Mouse (Mus musculus) lung, postnatal 0 days (tissue): Measurements from ENCODE around the gene Fam118a. TPM values are rescaled to one million over a fixed set of nuclear protein-coding genes. Genes with fewer than 3 reads are reported as not detected.

Experiments
- ATAC-seq: fragments of 200-750 bp; cut with Nextera tagmentation; 2 replicates; pipeline ENCODE4 v1.8.0; 2017; ENCODE audit warnings: moderate library complexity
- DNase-seq: peaks from one replicate; pipeline ENCODE4 v3.0.0-alpha.2; 2016; ENCODE audit warnings: low spot score
- H3K27ac ChIP-seq: fragments of 300-500 bp; sonication (generic); 2 replicates; pipeline ENCODE4 v1.5.1; 2014; ENCODE audit warnings: antibody characterized with exemption, mild to moderate bottlenecking, low read length, mixed read lengths
- H3K27me3 ChIP-seq: fragments of 300-500 bp; sonication (generic); replicated peaks from 2 replicates; pipeline ENCODE4 v1.6.1; 2014; ENCODE audit warnings: low read length, mixed read lengths; ENCODE audit not compliant: insufficient read depth
- H3K36me3 ChIP-seq: fragments of 300-500 bp; sonication (generic); 2 replicates; pipeline ENCODE4 v1.6.1; 2014; ENCODE audit warnings: low read length, mixed read lengths; ENCODE audit not compliant: insufficient read depth
- H3K4me1 ChIP-seq: fragments of 300-500 bp; sonication (generic); 2 replicates; pipeline ENCODE4 v1.6.1; 2014; ENCODE audit warnings: antibody characterized with exemption, low read depth, low read length, mixed read lengths; ENCODE audit not compliant: insufficient read depth
- H3K4me2 ChIP-seq: fragments of 300-500 bp; sonication (generic); replicated peaks from 2 replicates; pipeline ENCODE4 v1.6.1; 2014; ENCODE audit warnings: low read depth, mild to moderate bottlenecking, low read length, moderate library complexity, mixed read lengths
- H3K4me3 ChIP-seq: fragments of 300-500 bp; sonication (generic); 2 replicates; pipeline ENCODE4 v1.5.1; 2014; ENCODE audit warnings: low read depth, low read length
- H3K9ac ChIP-seq: fragments of 300-500 bp; sonication (generic); replicated peaks from 2 replicates; pipeline ENCODE4 v1.6.1; 2014; ENCODE audit warnings: low read depth, mild to moderate bottlenecking
- H3K9me3 ChIP-seq: fragments of 300-500 bp; sonication (generic); 2 replicates; pipeline ENCODE4 v1.6.1; 2016; ENCODE audit warnings: low read length, mixed read lengths
- CTCF ChIP-seq: IDR thresholded peaks from 2 replicates; pipeline ENCODE4 v1.5.1; 2016; ENCODE audit warnings: antibody characterized with exemption, mild to moderate bottlenecking
- EP300 ChIP-seq: IDR thresholded peaks from 2 replicates; pipeline ENCODE4 v1.6.1; 2016; ENCODE audit warnings: antibody characterized with exemption, mild to moderate bottlenecking, control low read depth
- WGBS: fragments of 180-500 bp; shearing (Covaris S2); extraction: QIAGEN DNeasy Blood & Tissue Kit; methylation state at CpG from one replicate; pipeline ENCODE4 v1.1.7; 2014; 5-methylcytosine and 5-hydroxymethylcytosine counted together
- polyA plus RNA-seq: library from polyadenylated mRNA; unstranded; fragments of >200 nt; fragmentation: Nextera tagmentation; extraction: Ambion mirVana; gene quantifications from 2 replicates; pipeline ENCODE4 v1.2.1, GENCODE M21; 2015

Fam118a gene
- polyA plus RNA-seq, 1 experiment from 2014 or later, result 18.2 TPM

DNA sequence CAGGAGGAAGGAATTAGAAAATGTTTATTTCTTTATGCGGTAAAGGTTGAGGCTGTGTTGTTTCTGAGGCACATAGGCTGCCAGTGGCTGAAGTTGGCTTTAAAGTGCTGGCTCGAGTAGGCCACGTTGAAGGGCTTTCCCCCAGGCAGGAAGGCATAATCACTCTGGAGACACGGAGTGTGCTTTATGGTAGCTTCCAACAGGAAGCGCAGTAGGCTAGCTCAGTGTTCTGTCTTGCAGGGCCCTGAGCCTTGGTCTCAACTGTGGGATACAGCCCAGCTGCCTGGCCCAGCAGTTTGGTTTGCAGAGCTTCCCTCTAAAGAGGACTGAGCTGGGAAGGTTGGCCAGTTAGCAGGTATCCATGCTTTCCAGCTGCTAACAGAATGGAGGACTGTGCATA, 14.4 kb downstream of the Fam118a start:
- no peak for ATAC-seq
- Histone ChIP-seq H3K4me3 (no peak overlapping the region), H3K27me3 (no peaks in the 10 kb centered on the region), H3K4me1 (peaks cover 5% of the 10 kb centered on the region; the same call in 1 of the 2 replicates), H3K4me2 (no peak overlapping the region), H3K9me3 (no peaks in the 10 kb centered on the region), H3K9ac (no peak overlapping the region), H3K27ac (peak overlapping the region; percentile 57), H3K36me3 (0 out of 2 replicates have a peak, but pooled peaks cover 10% of the 10 kb centered on the region)
- no peak for DNase-seq
- WGBS, result 50% methylated on average over 5 of the region's 5 CpGs
- TF ChIP-seq CTCF, result no peak

DNA sequence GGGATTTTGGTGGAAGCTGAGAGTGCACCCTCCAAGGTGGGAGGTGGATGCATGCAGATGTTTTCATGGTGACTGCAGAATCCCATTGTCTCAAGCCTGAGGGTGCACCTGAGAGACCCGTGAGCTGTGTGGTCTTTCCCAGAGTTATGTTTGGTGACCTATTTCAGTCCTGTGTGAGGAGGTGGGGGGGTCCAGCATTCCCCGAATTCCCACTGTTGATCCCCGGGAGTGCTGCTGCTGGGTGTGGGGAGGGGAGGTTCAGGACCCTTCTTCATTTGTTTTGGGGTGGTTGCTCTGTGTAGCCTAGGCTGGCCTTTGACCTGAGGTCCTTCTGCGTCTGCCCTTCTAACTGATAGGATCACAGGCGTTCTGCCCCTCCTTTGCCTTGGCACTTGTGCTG, 15.0 kb downstream of the Fam118a start:
- no peak for ATAC-seq
- no peak overlapping the region for H3K27ac ChIP-seq
- no peak for TF ChIP-seq CTCF
- TF ChIP-seq EP300, result no peak
- H3K9me3 ChIP-seq, result no peaks in the 10 kb centered on the region
- H3K4me2 ChIP-seq, result no peak overlapping the region
- WGBS, result 78% methylated on average over 5 of the region's 5 CpGs
- H3K4me3 ChIP-seq, result no peak overlapping the region
- H3K9ac ChIP-seq, result no peak overlapping the region
- H3K36me3 ChIP-seq, result peaks cover 14% of the 10 kb centered on the region; the same call in 1 of the 2 replicates
- DNase-seq, result no peak
- H3K27me3 ChIP-seq, result no peaks in the 10 kb centered on the region
- peaks cover 3% of the 10 kb centered on the region; the same call in 1 of the 2 replicates for H3K4me1 ChIP-seq

DNA sequence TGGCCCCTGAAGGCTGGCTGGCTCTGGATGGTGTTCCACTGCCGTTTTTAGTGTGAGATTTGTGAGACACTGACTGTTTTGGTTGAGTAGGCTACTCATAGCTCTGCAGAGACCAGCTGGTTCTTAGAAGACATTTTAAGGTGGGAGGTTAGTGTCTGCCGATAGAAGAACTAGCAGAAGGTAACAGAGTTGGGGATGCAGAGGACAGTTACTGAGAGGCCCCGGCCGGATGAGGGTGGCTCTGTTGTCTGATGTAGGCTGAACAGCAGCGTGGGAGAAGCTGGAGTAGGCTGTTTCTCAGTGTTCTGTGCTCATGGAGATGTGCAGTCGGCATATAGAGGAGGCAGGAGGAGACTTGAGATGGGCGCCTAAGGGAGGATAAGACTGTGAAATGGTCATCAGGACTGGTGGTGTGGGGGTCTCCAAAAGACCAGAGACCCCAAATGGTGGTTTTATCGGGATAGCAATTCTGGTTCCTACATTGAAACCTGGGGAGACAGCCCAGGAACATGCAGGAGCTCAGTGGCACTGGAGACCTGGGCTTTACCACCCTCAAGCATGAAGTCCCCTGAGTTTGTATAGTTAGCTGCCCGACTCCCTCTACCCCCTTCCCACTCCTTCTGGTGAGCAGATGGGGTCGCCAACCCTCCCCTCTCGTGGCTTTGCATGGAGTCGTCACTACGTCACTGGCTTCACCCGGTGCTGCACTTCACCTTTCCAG, 17.6 kb downstream of the Fam118a start:
- DNase-seq (no peak), ATAC-seq (no peak)
- Histone ChIP-seq H3K4me3 (no peak overlapping the region), H3K4me1 (peaks cover 3% of the 10 kb centered on the region; the same call in 1 of the 2 replicates), H3K4me2 (no peak overlapping the region), H3K27me3 (no peaks in the 10 kb centered on the region), H3K36me3 (peaks cover 27% of the 10 kb centered on the region; the same call in 1 of the 2 replicates), H3K9me3 (no peaks in the 10 kb centered on the region), H3K27ac (no peak overlapping the region), H3K9ac (no peak overlapping the region)
- WGBS, result 90% methylated on average over 14 of the region's 14 CpGs
- no peak for TF ChIP-seq EP300
- TF ChIP-seq CTCF, result no peak

DNA sequence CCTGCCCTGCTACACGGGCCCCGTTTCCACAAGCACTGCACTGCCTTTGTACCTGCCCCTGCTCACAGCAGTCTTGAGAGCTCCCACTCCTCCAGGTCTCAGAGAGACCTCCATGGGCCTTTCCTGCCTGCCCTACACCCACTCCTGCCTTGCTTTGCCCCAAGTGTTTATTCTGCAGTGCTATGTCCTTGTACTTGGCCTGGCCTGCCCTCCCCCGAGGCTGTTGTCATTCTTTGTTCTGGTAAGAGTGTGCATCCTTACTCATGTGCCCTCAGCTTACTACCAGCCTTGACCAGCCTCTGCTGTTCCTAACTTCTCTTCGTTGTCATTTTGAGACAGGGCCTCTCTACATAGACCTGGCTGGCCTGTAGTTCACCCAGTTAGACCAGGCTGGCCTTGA, 19.1 kb downstream of the Fam118a start:
- TF ChIP-seq EP300, result no peak
- no peak for TF ChIP-seq CTCF
- ATAC-seq, result no peak
- 86% methylated on average over 4 of the region's 4 CpGs for WGBS
- H3K36me3 ChIP-seq, result peaks cover 27% of the 10 kb centered on the region; the same call in 1 of the 2 replicates
- H3K27ac ChIP-seq, result no peak overlapping the region
- H3K9ac ChIP-seq, result no peak overlapping the region
- H3K4me1 ChIP-seq, result no peaks in the 10 kb centered on the region
- no peaks in the 10 kb centered on the region for H3K27me3 ChIP-seq
- no peak overlapping the region for H3K4me3 ChIP-seq
- no peaks in the 10 kb centered on the region for H3K9me3 ChIP-seq
- H3K4me2 ChIP-seq, result no peak overlapping the region
- DNase-seq, result no peak

DNA sequence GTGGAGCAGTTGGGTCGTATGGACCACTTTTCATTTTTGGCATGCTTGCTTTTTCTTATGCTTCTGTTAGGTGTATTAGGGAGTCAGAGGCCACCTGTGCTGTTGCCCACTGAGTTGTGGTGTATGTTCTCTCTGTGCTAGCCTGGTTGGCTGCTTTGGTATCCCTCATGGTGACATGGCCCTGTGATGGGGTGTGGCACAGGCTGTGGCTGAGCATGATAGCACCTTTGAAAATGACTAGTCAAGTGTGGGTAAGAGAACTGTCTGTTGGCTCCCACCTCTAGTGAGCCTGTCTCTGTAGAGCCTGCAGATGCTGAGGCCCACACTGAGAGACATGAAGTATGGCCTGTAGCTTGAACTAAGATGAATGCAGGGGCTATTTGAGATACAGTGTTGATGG, 21.0 kb downstream of the Fam118a start:
- no peak for DNase-seq
- Histone ChIP-seq H3K9ac (no peak overlapping the region), H3K27me3 (no peaks in the 10 kb centered on the region), H3K4me1 (no peaks in the 10 kb centered on the region), H3K36me3 (peaks cover 32% of the 10 kb centered on the region), H3K9me3 (no peaks in the 10 kb centered on the region), H3K4me2 (no peak overlapping the region), H3K4me3 (no peak overlapping the region), H3K27ac (no peak overlapping the region)
- 100% methylated on average over 1 of the region's 1 CpGs for WGBS
- no peak for TF ChIP-seq CTCF
- no peak for TF ChIP-seq EP300
- no peak for ATAC-seq

DNA sequence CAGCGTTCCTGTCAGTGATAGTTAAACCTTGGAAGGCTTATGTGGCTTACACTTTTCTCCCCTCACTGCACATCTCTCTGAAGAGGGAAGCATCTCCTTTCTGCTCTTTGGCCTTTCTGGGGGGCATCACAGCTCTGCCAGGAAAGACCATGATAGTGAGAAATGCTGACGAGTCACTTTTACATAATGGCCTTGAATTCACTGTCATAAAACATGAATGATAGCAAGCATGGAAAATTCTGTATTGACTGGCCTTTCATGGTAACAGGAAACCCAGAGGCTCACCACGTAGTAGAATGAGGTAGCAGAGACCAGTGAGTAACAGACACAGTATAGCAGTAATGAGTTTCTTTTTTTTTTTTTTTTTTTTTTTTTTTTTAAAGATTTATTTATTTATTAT, 25.4 kb downstream of the Fam118a start:
- ATAC-seq (no peak), DNase-seq (no peak)
- Histone ChIP-seq H3K4me2 (no peak overlapping the region), H3K27ac (no peak overlapping the region), H3K9me3 (no peaks in the 10 kb centered on the region), H3K4me3 (no peak overlapping the region), H3K36me3 (peaks cover 20% of the 10 kb centered on the region), H3K27me3 (no peaks in the 10 kb centered on the region), H3K4me1 (no peaks in the 10 kb centered on the region), H3K9ac (no peak overlapping the region)
- WGBS, result 92% methylated on average over 3 of the region's 3 CpGs
- no peak for TF ChIP-seq EP300
- no peak for TF ChIP-seq CTCF
